Mouse (Mus musculus): ENCODE data around the gene Cul3.

DNA sequence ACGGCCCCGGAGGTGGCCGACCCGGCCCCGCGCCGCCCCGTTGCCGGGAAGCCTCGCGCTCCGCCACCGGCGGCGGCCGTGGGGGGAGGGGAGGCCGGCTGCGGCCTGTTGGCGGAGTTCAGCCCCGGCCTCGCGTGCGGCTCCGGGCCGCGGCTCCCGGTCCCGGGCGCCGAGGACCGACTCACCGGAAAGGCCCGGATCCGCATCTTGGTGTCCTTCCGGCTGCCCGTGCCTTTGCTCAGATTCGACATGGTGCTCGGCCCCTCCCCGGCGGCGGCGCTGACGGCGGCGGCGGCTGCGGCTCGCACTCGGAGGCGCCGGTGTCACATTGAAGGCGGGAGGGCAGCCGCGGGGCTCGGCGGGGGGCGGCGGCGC lies 232 bp downstream of the Cul3 start:
- no peak for TF ChIP-seq CTCF (IDR thresholded peaks at IDR 0.05; ENCODE audit: low read depth)
- no peak for TF ChIP-seq EP300 (IDR thresholded peaks at IDR 0.05; ENCODE audit: low read depth)

Measured in liver, postnatal 0 days (tissue).